Mouse (Mus musculus) small intestine, adult 2 months (tissue): Measurements from ENCODE around the gene Pafah2.

Source experiments
- CTCF ChIP-seq: fragments of 200-500 bp; IDR thresholded peaks from 2 replicates; pipeline ENCODE4 v1.5.1; 2012; ENCODE audit warnings: low read depth, mild to moderate bottlenecking, control low read depth, inconsistent platforms, low read length, moderate library complexity, mixed read lengths; ENCODE audit not compliant: insufficient replicate concordance, insufficient read length; ENCODE audit errors: extremely low read depth
- POLR2A ChIP-seq: fragments of 200-500 bp; IDR thresholded peaks from 2 replicates; pipeline ENCODE4 v1.6.1; 2012; ENCODE audit warnings: low read depth, mild to moderate bottlenecking, control low read depth, inconsistent platforms, low read length, moderate library complexity

- TF ChIP-seq POLR2A (no peak), CTCF (no peak)
Measured at GRCm38 (mm10) chr4:134397732-134398131, 1.6 kb downstream of the Pafah2 start.
